Mouse (Mus musculus): ENCODE data around the gene Gm5938.

Gene Gm5938

DNA sequence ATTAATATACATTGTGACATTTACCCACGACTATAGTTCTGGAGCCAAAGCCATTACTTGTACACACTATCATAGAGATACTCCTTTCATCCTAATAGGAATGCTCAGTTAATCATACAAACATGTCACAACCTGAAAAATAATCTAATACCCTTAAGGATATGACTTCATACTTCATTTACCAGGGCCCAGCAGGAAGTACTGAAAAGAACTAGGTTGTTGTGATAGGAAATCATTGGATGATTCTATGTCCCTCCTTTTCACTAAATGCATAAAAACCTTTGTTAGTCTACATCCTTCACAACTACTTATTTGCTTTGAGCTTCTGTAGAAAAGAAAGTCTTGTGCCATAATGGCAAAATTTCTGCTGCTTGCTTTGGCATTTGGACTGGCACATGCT is at the start of gene Gm5938:
Gene Gm5938 (plus strand): TSS at position 301 of the 400 bp plus-strand sequence.
- no peak for DNase-seq (ENCODE audit: low spot score)

DNA sequence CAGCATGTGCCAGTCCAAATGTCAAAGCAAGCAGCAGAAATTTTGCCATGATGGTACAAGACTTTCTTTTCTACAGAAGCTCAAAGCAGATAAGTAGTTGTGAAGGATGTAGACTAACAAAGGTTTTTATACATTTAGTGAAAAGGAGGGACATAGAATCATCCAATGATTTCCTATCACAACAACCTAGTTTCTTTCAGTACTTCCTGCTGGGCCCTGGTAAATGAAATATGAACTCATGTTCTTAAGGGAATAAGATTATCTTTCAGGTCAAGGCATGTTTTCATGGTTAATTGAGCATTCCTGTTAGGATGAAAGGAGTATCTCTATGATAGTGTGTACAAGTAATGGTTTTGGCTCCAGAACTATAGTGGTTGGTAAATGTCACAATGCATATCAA is 34.0 kb upstream of the Gm5938 start, which contains the start of gene Obp1a:
Gene Obp1a (minus strand): TSS at position 101 of the 400 bp plus-strand sequence.
- no peak for DNase-seq (ENCODE audit: low spot score)
